Mouse (Mus musculus): ENCODE results near the gene Tubgcp6. TPM values are rescaled to one million over a fixed set of nuclear protein-coding genes. Genes with fewer than 3 reads are reported as not detected.

The Tubgcp6 gene
- polyA plus RNA-seq, 1 experiment from 2014 or later, result 18.0 TPM

- no peaks in the 10 kb centered on the region for H3K9me3 ChIP-seq (ENCODE audit: control insufficient read depth, low read length)
- peak overlapping the region; percentile 73 for H3K4me3 ChIP-seq (replicated peaks; ENCODE audit: low read depth, low read length)
- DNase-seq, result peak; percentile 71
- H3K4me1 ChIP-seq (ENCODE audit: control insufficient read depth, insufficient read depth, low read length), result peaks cover 34% of the 10 kb centered on the region
- peak overlapping the region; percentile 79 for H3K4me2 ChIP-seq (ENCODE audit: low read length)
- peak overlapping the region; percentile 70 for H3K9ac ChIP-seq (replicated peaks; ENCODE audit: low read length)
- H3K27ac ChIP-seq (replicated peaks; ENCODE audit: low read depth, low read length), result peak overlapping the region; percentile 85
- no peak for ATAC-seq (ENCODE audit: low FRiP score, low TSS enrichment)
- 5% methylated on average over 16 of the region's 16 CpGs for WGBS
- H3K27me3 ChIP-seq (ENCODE audit: control insufficient read depth, insufficient read depth, low read length), result no peaks in the 10 kb centered on the region
- H3K36me3 ChIP-seq (ENCODE audit: control insufficient read depth, insufficient read depth, low read length), result peaks cover 34% of the 10 kb centered on the region
Observed at GRCm38 (mm10) chr15:89147024-89147423, 24.1 kb upstream of the Tubgcp6 start.

GRCm38 (mm10) chr15:89146537-89146936 is 23.6 kb upstream of the Tubgcp6 start:
- no peaks in the 10 kb centered on the region for H3K27me3 ChIP-seq (ENCODE audit: control insufficient read depth, insufficient read depth, low read length)
- H3K36me3 ChIP-seq (ENCODE audit: control insufficient read depth, insufficient read depth, low read length), result peaks cover 34% of the 10 kb centered on the region
- WGBS, result 1% methylated on average over 27 of the region's 27 CpGs
- no peaks in the 10 kb centered on the region for H3K9me3 ChIP-seq (ENCODE audit: control insufficient read depth, low read length)
- peak overlapping the region; percentile 73 for H3K4me3 ChIP-seq (replicated peaks; ENCODE audit: low read depth, low read length)
- H3K4me1 ChIP-seq (ENCODE audit: control insufficient read depth, insufficient read depth, low read length), result peaks cover 33% of the 10 kb centered on the region
- ATAC-seq (ENCODE audit: low FRiP score, low TSS enrichment) (no peak), DNase-seq (peak; percentile 74)
- peak overlapping the region; percentile 85 for H3K27ac ChIP-seq (replicated peaks; ENCODE audit: low read depth, low read length)
- peak overlapping the region; percentile 70 for H3K9ac ChIP-seq (replicated peaks; ENCODE audit: low read length)
- peak overlapping the region; percentile 79 for H3K4me2 ChIP-seq (ENCODE audit: low read length)

GRCm38 (mm10) chr15:89145813-89146350 is 23.0 kb upstream of the Tubgcp6 start:
- ATAC-seq (ENCODE audit: low FRiP score, low TSS enrichment), result no peak

GRCm38 (mm10) chr15:89144965-89145364 is 22.1 kb upstream of the Tubgcp6 start:
- no peak for ATAC-seq (ENCODE audit: low FRiP score, low TSS enrichment)

More at GRCm38 (mm10) chr15:89145813-89146350, 23.0 kb upstream of the Tubgcp6 start:
- peak overlapping the region; percentile 79 for H3K4me2 ChIP-seq (ENCODE audit: low read length)
- H3K27ac ChIP-seq (replicated peaks; ENCODE audit: low read depth, low read length), result no peak overlapping the region
- H3K27me3 ChIP-seq (ENCODE audit: control insufficient read depth, insufficient read depth, low read length), result no peaks in the 10 kb centered on the region
- H3K4me3 ChIP-seq (replicated peaks; ENCODE audit: low read depth, low read length), result peak overlapping the region; percentile 73
- H3K36me3 ChIP-seq (ENCODE audit: control insufficient read depth, insufficient read depth, low read length), result peaks cover 34% of the 10 kb centered on the region
- H3K4me1 ChIP-seq (ENCODE audit: control insufficient read depth, insufficient read depth, low read length), result peaks cover 36% of the 10 kb centered on the region
- H3K9ac ChIP-seq (replicated peaks; ENCODE audit: low read length), result no peak overlapping the region; the same call in 1 of the 2 replicates
- H3K9me3 ChIP-seq (ENCODE audit: control insufficient read depth, low read length), result no peaks in the 10 kb centered on the region
- 83% methylated on average over 24 of the region's 24 CpGs for WGBS
- DNase-seq, result no peak

GRCm38 (mm10) chr15:89143134-89143533 is 20.2 kb upstream of the Tubgcp6 start:
- ATAC-seq (ENCODE audit: low FRiP score, low TSS enrichment) (no peak), DNase-seq (no peak)
- no peak overlapping the region for H3K4me3 ChIP-seq (replicated peaks; ENCODE audit: low read depth, low read length)
- no peak overlapping the region for H3K9ac ChIP-seq (replicated peaks; ENCODE audit: low read length)
- peaks cover 36% of the 10 kb centered on the region for H3K4me1 ChIP-seq (ENCODE audit: control insufficient read depth, insufficient read depth, low read length)
- no peaks in the 10 kb centered on the region for H3K27me3 ChIP-seq (ENCODE audit: control insufficient read depth, insufficient read depth, low read length)
- peaks cover 34% of the 10 kb centered on the region for H3K36me3 ChIP-seq (ENCODE audit: control insufficient read depth, insufficient read depth, low read length)
- 79% methylated on average over 2 of the region's 2 CpGs for WGBS
- no peak overlapping the region for H3K4me2 ChIP-seq (ENCODE audit: low read length)
- no peak overlapping the region for H3K27ac ChIP-seq (replicated peaks; ENCODE audit: low read depth, low read length)
- no peaks in the 10 kb centered on the region for H3K9me3 ChIP-seq (ENCODE audit: control insufficient read depth, low read length)

More at GRCm38 (mm10) chr15:89144965-89145364, 22.1 kb upstream of the Tubgcp6 start:
- H3K9ac ChIP-seq (replicated peaks; ENCODE audit: low read length), result no peak overlapping the region
- no peaks in the 10 kb centered on the region for H3K9me3 ChIP-seq (ENCODE audit: control insufficient read depth, low read length)
- H3K4me1 ChIP-seq (ENCODE audit: control insufficient read depth, insufficient read depth, low read length), result peaks cover 40% of the 10 kb centered on the region
- H3K27me3 ChIP-seq (ENCODE audit: control insufficient read depth, insufficient read depth, low read length), result no peaks in the 10 kb centered on the region
- WGBS, result 94% methylated on average over 11 of the region's 11 CpGs
- H3K27ac ChIP-seq (replicated peaks; ENCODE audit: low read depth, low read length), result no peak overlapping the region
- peaks cover 34% of the 10 kb centered on the region for H3K36me3 ChIP-seq (ENCODE audit: control insufficient read depth, insufficient read depth, low read length)
- DNase-seq, result no peak
- H3K4me3 ChIP-seq (replicated peaks; ENCODE audit: low read depth, low read length), result no peak overlapping the region
- no peak overlapping the region for H3K4me2 ChIP-seq (ENCODE audit: low read length)

GRCm38 (mm10) chr15:89141905-89142304 is 19.0 kb upstream of the Tubgcp6 start:
- Histone ChIP-seq H3K27ac (replicated peaks; ENCODE audit: low read depth, low read length) (no peak overlapping the region), H3K9ac (replicated peaks; ENCODE audit: low read length) (no peak overlapping the region), H3K4me3 (replicated peaks; ENCODE audit: low read depth, low read length) (no peak overlapping the region), H3K36me3 (ENCODE audit: control insufficient read depth, insufficient read depth, low read length) (peaks cover 34% of the 10 kb centered on the region), H3K4me1 (ENCODE audit: control insufficient read depth, insufficient read depth, low read length) (peaks cover 24% of the 10 kb centered on the region), H3K27me3 (ENCODE audit: control insufficient read depth, insufficient read depth, low read length) (no peaks in the 10 kb centered on the region), H3K4me2 (ENCODE audit: low read length) (no peak overlapping the region), H3K9me3 (ENCODE audit: control insufficient read depth, low read length) (no peaks in the 10 kb centered on the region)
- WGBS, result 80% methylated on average over 4 of the region's 4 CpGs
- ATAC-seq (ENCODE audit: low FRiP score, low TSS enrichment) (no peak), DNase-seq (no peak)

GRCm38 (mm10) chr15:89141443-89141842 is 18.5 kb upstream of the Tubgcp6 start:
- peak overlapping the region; percentile 98; the same call in 1 of the 2 replicates for H3K4me2 ChIP-seq (ENCODE audit: low read length)
- H3K4me1 ChIP-seq (ENCODE audit: control insufficient read depth, insufficient read depth, low read length), result peaks cover 19% of the 10 kb centered on the region
- WGBS, result 35% methylated on average over 5 of the region's 5 CpGs
- H3K9ac ChIP-seq (replicated peaks; ENCODE audit: low read length), result no peak overlapping the region
- no peak for ATAC-seq (ENCODE audit: low FRiP score, low TSS enrichment)
- no peak overlapping the region for H3K27ac ChIP-seq (replicated peaks; ENCODE audit: low read depth, low read length)
- H3K4me3 ChIP-seq (replicated peaks; ENCODE audit: low read depth, low read length), result no peak overlapping the region
- H3K36me3 ChIP-seq (ENCODE audit: control insufficient read depth, insufficient read depth, low read length), result peaks cover 34% of the 10 kb centered on the region
- H3K9me3 ChIP-seq (ENCODE audit: control insufficient read depth, low read length), result no peaks in the 10 kb centered on the region
- no peaks in the 10 kb centered on the region for H3K27me3 ChIP-seq (ENCODE audit: control insufficient read depth, insufficient read depth, low read length)
- no peak for DNase-seq

GRCm38 (mm10) chr15:89140659-89141252 is 17.8 kb upstream of the Tubgcp6 start, which contains the start of gene Mapk12:
TSS of gene Mapk12 (minus strand) at chr15:89140703.
- WGBS, result under 1% methylated on average over 21 of the region's 21 CpGs
- peak within 1 kb of the TSS; percentile 58 for H3K9ac ChIP-seq (replicated peaks; ENCODE audit: low read length)

More at GRCm38 (mm10) chr15:89140659-89141252, 17.8 kb upstream of the Tubgcp6 start, which contains the start of gene Mapk12:
- DNase-seq (peak; percentile 39), ATAC-seq (ENCODE audit: low FRiP score, low TSS enrichment) (peak; percentile 59; the same call in 1 of the 2 replicates)
- Histone ChIP-seq H3K36me3 (ENCODE audit: control insufficient read depth, insufficient read depth, low read length) (peaks cover 33% of the 10 kb centered on the region), H3K4me3 (replicated peaks; ENCODE audit: low read depth, low read length) (peak within 1 kb of the TSS; percentile 44), H3K4me1 (ENCODE audit: control insufficient read depth, insufficient read depth, low read length) (peaks cover 18% of the 10 kb centered on the region), H3K4me2 (ENCODE audit: low read length) (peak within 1 kb of the TSS; percentile 98), H3K9me3 (ENCODE audit: control insufficient read depth, low read length) (no peaks in the 10 kb centered on the region), H3K27ac (replicated peaks; ENCODE audit: low read depth, low read length) (no peak within 1 kb of the TSS), H3K27me3 (ENCODE audit: control insufficient read depth, insufficient read depth, low read length) (no peaks in the 10 kb centered on the region)

All from midbrain, embryonic 14.5 days (tissue).